Mouse (Mus musculus): ENCODE data around the gene Gm17018.

GRCm38 (mm10) chr19:45607479-45607878 is 47.1 kb downstream of the Gm17018 start:
- no peak for TF ChIP-seq CTCF (IDR thresholded peaks at IDR 0.05; ENCODE audit: insufficient read depth, low read depth, low read length)
- TF ChIP-seq POLR2A (IDR thresholded peaks at IDR 0.05; ENCODE audit: insufficient read depth, low read depth, low read length), result no peak
